Mouse (Mus musculus) mouse embryonic stem cell (cell line): ENCODE data around the gene Desi1.

ENCODE experiments used
- in situ Hi-C, 2 experiments: fragments of 300-500 bp; cut with MboI; formaldehyde crosslinking; loops; 1 replicate in 1 of 2; 3 replicates in 1 of 2; pipeline ENCODE4 v1.14.3; 2019 to 2020; ENCODE audit warnings: low sequenced_read_pairs in 2 of 2, low pct_unique_long_range_greater_than_20kb in 1 of 2, mixed read lengths in 1 of 2; ENCODE audit not compliant: unreplicated experiment in 1 of 2

The Desi1 gene

GRCm38 (mm10) chr15:82023965-82024635 is 9.6 kb downstream of the Desi1 start:
- in situ Hi-C loops = no loop called here

DNA sequence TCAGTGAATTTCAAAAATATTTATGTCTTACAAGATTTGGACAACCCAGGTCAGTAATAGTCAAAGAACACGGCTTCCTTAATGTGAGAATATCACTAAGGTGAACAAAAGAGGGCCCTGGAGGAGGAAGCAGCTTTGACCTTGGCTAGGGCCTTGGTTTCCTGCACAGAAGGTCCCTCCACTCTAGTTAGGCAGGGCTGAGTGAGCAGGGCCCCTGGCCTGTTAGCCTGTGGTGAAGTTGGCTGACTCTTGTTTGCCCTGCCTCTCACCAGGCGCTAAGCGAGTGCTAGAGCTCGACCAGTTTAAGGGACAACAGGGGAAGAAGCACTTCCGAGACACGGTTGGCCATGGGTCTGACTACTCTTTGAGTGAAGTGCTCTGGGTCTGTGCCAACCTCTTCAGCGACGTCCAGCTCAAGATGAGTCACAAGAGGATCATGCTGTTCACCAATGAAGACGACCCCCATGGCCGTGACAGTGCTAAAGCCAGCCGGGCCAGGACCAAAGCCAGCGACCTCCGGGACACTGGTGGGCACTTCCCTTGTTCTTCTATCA is 11.1 kb downstream of the Desi1 start:
- in situ Hi-C loops = no loop called here

- in situ Hi-C loops = no loop called here
These were observed 14.4 kb downstream of the Desi1 start for GRCm38 (mm10) chr15:82019288-82019687.

DNA sequence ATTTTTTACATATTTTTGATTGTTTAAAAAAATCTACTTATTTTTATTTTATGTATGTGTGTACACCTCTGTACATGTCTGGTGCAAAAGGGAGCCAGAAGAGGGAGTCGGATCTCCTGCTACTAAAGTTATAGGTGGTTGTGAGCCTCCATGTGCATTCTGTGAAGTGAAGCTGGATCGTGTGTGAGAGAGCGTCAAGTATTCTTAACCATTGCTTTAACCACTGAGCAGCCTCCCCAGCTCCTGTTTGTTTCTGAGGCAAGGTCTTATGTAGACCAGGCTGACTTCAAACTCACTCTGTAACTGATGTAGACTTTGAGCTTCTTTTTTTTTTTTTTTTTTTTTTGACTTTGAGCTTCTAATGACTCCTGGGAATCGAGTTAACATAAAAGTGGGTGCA is 16.2 kb downstream of the Desi1 start:
- in situ Hi-C loops = no loop called here

DNA sequence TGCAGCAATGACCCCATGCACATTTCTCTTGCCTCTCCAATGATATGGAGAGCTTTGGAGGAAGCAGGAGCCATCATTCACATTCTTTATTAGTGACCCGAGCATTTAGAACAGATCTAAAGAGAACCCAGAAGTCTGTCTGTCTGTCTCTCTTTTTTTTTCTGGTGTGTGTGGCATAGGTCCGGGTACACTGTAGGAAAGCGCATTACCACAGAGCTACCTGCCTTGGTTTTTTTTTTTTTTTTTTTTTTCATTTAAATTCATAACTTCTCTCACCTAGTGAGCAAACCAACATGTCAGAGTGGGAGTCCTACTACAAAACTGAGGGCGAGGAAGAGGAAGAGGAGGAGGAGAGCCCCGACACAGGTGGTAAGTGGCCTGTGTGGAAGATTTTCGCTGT is 16.8 kb downstream of the Desi1 start:
- in situ Hi-C loops = no loop called here

DNA sequence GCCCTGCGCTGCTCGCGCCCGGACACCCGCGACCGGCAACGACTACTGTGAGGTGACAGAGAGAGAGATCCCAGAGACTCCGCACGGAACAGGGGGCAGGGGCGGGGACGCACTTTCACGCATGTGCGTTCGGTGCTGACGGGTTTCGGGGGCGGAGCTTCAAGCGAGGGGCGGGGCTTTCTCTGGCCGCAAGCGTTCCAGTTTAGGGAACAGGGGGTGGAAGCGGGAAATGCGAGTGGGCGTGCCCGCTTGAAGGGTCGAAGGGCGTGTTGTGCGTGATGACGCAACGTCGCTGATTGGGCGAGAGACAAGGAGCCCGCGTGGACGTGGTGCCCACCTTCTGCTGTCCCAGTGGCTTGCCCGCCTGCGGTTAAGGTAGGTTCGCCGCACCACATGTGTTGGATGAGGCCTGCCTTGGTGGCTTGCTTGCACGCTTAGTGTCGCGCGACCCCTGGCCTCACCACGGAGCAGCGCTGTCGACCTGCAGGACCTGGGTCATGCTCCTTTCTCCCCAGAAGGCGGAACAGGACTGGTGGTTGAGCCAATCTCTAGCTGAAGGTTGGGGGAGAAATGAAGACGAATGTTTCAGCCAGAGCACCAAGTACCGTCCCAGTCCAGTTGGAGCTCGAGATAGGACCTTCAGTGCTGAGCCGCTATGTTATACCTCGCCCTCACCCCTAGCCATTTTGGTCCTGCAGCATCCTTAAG is 17.4 kb downstream of the Desi1 start:
- in situ Hi-C loops = no loop called here

GRCm38 (mm10) chr15:82015392-82016100 is 18.1 kb downstream of the Desi1 start:
- in situ Hi-C loops = no loop called here

- in situ Hi-C loops = no loop called here
These were observed 18.8 kb downstream of the Desi1 start for GRCm38 (mm10) chr15:82014745-82015391.

- in situ Hi-C loops = no loop called here
These were observed 21.7 kb downstream of the Desi1 start for GRCm38 (mm10) chr15:82011947-82012346.

DNA sequence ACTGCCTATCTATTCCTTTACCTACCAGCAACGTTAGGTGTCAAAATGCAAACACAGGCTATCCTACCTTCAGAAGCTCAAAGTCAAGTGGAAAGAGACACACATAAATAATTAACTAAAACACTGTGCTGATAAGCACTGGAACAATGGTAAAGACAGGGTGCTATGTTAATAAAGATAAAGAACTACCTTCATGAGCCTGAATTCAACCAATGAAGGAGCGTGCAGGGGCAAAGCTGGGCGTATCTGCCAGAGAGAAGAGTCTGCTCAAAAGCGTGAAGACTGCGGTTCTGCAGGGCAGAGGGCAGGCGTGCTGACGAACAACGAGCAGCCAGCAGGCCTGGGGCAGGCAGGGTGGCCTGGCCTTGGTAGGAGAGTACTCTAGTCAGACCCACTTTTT is 29.4 kb downstream of the Desi1 start:
- in situ Hi-C loops = no loop called here

GRCm38 (mm10) chr15:81993992-81994391 is 39.7 kb downstream of the Desi1 start:
- in situ Hi-C loops = loop anchor here in 1 of 2 experiments (5.0 kb wide), 1 partner anchor 37 kb away; no protein-coding TSS in a partner anchor

GRCm38 (mm10) chr15:81990549-81990948 is 43.1 kb downstream of the Desi1 start:
- in situ Hi-C loops = loop anchor here in 1 of 2 experiments (5.0 kb wide), 1 partner anchor 33 kb away; no protein-coding TSS in a partner anchor

GRCm38 (mm10) chr15:81989371-81990062 is 44.1 kb downstream of the Desi1 start:
- in situ Hi-C loops = loop anchor here (5.0 kb wide), 2 partner anchors 32 to 37 kb away; no protein-coding TSS in a partner anchor

DNA sequence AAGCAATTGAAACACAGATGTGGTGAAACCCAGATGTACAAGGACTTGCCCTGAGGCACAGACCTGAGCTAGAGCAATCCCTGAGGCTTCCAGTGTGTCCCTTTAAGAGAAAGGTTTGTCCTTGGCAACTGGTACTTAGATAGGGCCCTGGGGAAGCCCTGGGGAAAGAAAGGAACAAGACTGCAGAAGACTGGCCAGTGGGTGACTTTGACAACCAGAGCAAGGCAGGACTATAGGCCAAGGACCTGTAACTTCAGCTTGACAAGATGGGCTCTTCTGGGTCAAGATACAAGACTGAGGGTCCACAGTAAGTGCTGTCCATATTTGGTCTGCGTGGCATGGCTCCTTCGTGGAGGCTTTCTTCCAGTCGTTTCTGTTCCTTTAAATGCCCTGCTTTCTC is 46.0 kb downstream of the Desi1 start, which contains the start of gene Xrcc6:
Gene Xrcc6, plus strand, starts transcription at position 190 of the 400 bp plus-strand sequence.
- in situ Hi-C loops = loop anchor here in 1 of 2 experiments (5.0 kb wide), 1 partner anchor 35 kb away; no protein-coding TSS in a partner anchor

GRCm38 (mm10) chr15:81985267-81986161 is 48.1 kb downstream of the Desi1 start:
- in situ Hi-C loops = loop anchor here in 1 of 2 experiments (5.0 kb wide), 1 partner anchor 33 kb away; no protein-coding TSS in a partner anchor

DNA sequence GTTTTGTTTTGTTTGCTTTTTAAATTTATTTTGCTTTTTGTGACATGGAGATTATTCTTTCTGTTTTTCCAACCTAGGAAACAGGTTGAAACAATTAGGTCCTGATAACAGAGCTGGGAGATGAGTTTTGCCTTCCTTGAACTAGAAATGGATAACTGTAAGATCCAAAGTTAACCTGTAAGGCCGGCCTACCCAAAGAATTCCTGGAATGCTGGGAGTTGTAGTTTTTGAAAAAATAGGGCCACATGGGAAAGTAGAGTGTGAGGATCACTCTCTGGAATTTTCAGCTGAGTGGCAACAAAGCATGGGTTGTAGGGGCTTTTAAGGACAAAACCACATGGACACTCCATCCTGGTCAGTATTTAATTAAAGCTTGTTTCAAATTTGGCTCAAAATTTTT is 51.5 kb downstream of the Desi1 start:
- in situ Hi-C loops = no loop called here

- in situ Hi-C loops = no loop called here
These were observed 53.3 kb downstream of the Desi1 start, which contains the start of gene 1700029P11Rik for GRCm38 (mm10) chr15:81980321-81980720. TSS of gene 1700029P11Rik (plus strand) at chr15:81980540.
